Mouse (Mus musculus) embryonic fibroblast, embryonic 13.5 days (primary cell): ENCODE measurements at regions not wholly inside any gene's neighbourhood (a gene's known extent, or its start where the extent isn't known, plus 50 kb on each side); places are given as distances from the start of the nearest gene placed in this dataset.

Experiments
- CTCF ChIP-seq: IDR thresholded peaks from 2 replicates; pipeline ENCODE4 v1.5.1; 2011; ENCODE audit warnings: mild to moderate bottlenecking, control low read depth, low read length, moderate library complexity, borderline replicate concordance; ENCODE audit not compliant: insufficient read depth
- POLR2A ChIP-seq: IDR thresholded peaks from 2 replicates; pipeline ENCODE4 v1.6.1; 2011; ENCODE audit warnings: low read depth, mild to moderate bottlenecking, control low read depth, low read length, moderate library complexity

GRCm38 (mm10) chr13:110477709-110478108 is 82.9 kb downstream of the Plk2 start:
- TF ChIP-seq POLR2A (no peak), CTCF (no peak)
